Mouse (Mus musculus) bone marrow, adult 2 months (tissue): ENCODE measurements around the gene Tubgcp3.

ENCODE experiments used
- CTCF ChIP-seq: fragments of 200-500 bp; IDR thresholded peaks from 2 replicates; pipeline ENCODE4 v1.5.1; 2011; ENCODE audit warnings: low read length, control low read depth; ENCODE audit not compliant: control insufficient read depth, insufficient read depth
- POLR2A ChIP-seq: fragments of 200-500 bp; IDR thresholded peaks from 2 replicates; pipeline ENCODE4 v1.6.1; 2011; ENCODE audit warnings: low read depth, mild to moderate bottlenecking, control low read depth, low read length, borderline replicate concordance; ENCODE audit not compliant: control insufficient read depth

DNA sequence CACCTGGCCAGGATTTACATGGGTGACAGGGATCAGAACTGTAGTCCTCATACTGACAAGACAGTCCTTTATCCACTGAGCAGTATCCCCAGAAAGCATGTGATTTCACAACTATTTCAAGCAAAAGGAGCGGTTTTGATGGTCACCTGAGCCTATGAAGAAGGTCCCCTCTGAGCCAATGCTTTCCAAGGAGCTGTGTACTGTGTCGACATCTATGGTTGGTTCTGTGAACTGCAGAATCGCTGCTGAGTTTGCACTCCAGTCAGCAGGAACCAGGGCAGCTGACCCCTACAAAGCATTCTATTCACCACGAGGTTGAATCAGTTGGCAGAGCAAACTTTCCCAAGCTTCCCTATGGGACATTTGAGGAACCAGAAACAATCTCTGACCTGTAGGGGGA is 107.7 kb downstream of the Tubgcp3 start:
- TF ChIP-seq CTCF (0 out of 2 replicates have a peak, but pooled peaks have one; percentile 10), POLR2A (no peak)
